Mouse (Mus musculus): Measurements from ENCODE around the gene Pet100. TPM values are rescaled to one million over a fixed set of nuclear protein-coding genes. Genes with fewer than 3 reads are reported as not detected.

Pet100 gene
- total RNA-seq, 2 experiments from 2014 or later: 90.1 to 98.4 TPM

GRCm38 (mm10) chr8:3674671-3675070 is 53.3 kb downstream of the Pet100 start:
- DNase-seq (ENCODE audit: low spot score in 2 of 2): no peak

Other genes starting within 250 kb of the Pet100 start
- 10 to 100 TPM; 45.0 to 46.8 TPM for gene Arhgef18, start 228.5 kb upstream of the Pet100 start, total RNA-seq (2021)
- 10 to 100 TPM; 11.0 to 13.5 TPM for gene Pex11g, start 153.9 kb upstream of the Pet100 start, total RNA-seq (2021)
- under 1 TPM; 0.25 to 0.56 TPM for gene Tex45, start 150.7 kb upstream of the Pet100 start, total RNA-seq (2021)
- 10 to 100 TPM; 33.7 to 35.6 TPM for gene Zfp358, start 128.4 kb upstream of the Pet100 start, total RNA-seq (2021)
- gene Mcoln1, start 121.1 kb upstream of the Pet100 start, total RNA-seq (2021): 10 to 100 TPM; 50.5 to 53.2 TPM
- 10 to 100 TPM; 44.4 to 47.5 TPM for gene Pnpla6, start 106.2 kb upstream of the Pet100 start, total RNA-seq (2021)
- under 1 TPM; 0.34 to 0.50 TPM for gene C330021F23Rik, start 53.6 kb upstream of the Pet100 start, total RNA-seq (2021)
- 10 to 100 TPM; 14.2 to 18.5 TPM for gene Camsap3, start 34.3 kb upstream of the Pet100 start, total RNA-seq (2021)
- 10 to 100 TPM; 48.2 to 48.8 TPM for gene Xab2, start 232 bp upstream of the Pet100 start, total RNA-seq (2021)
- not detected for gene Pcp2, start 4.0 kb downstream of the Pet100 start, total RNA-seq (2021)
- 100 to 1,000 TPM; 107 to 136 TPM for gene Stxbp2, start 9.4 kb downstream of the Pet100 start, total RNA-seq (2021)
- gene Retn, start 34.2 kb downstream of the Pet100 start, total RNA-seq (2021): 1 to 10 TPM; 1.3 to 1.7 TPM
- gene Mcemp1, start 44.2 kb downstream of the Pet100 start, total RNA-seq (2021): 1 to 10 TPM; 1.1 to 1.2 TPM
- 10 to 100 TPM; 14.8 to 14.9 TPM for gene Fcor, start 50.8 kb downstream of the Pet100 start, total RNA-seq (2021)
- gene Trappc5, start 54.8 kb downstream of the Pet100 start, total RNA-seq (2021): 10 to 100 TPM; 21.7 to 23.8 TPM
- under 1 TPM in 1 of 2 experiments, not detected in 1; 0.14 TPM for gene Fcer2a, start 72.6 kb downstream of the Pet100 start, total RNA-seq (2021)
- gene Clec4g, start 99.1 kb downstream of the Pet100 start, total RNA-seq (2021): 1 to 10 TPM in 1 of 2 experiments, not detected in 1; 4.1 TPM
- not detected for gene Cd209a, start 127.4 kb downstream of the Pet100 start, total RNA-seq (2021)
- not detected for gene Cd209e, start 232.8 kb downstream of the Pet100 start, total RNA-seq (2021)